Mouse (Mus musculus) left cerebral cortex, adult 8-10 months (tissue): ENCODE data around the gene Slc38a4. TPM values are rescaled to one million over a fixed set of nuclear protein-coding genes. Genes with fewer than 3 reads are reported as not detected.

Experiments used
- DNase-seq, 2 experiments: peaks; one replicate each; pipeline ENCODE4 v3.0.0; 2022; ENCODE audit warnings: low spot score in 2 of 2
- total RNA-seq, 4 experiments: library from RNA; stranded (reverse); gene quantifications; 2 replicates each; pipeline ENCODE4 v1.2.4; 2022

Slc38a4 gene
- 1 to 10 TPM in 1 of 4 experiments, under 1 TPM in 3; 0.58 to 1.3 (median 0.89) TPM for total RNA-seq

DNA sequence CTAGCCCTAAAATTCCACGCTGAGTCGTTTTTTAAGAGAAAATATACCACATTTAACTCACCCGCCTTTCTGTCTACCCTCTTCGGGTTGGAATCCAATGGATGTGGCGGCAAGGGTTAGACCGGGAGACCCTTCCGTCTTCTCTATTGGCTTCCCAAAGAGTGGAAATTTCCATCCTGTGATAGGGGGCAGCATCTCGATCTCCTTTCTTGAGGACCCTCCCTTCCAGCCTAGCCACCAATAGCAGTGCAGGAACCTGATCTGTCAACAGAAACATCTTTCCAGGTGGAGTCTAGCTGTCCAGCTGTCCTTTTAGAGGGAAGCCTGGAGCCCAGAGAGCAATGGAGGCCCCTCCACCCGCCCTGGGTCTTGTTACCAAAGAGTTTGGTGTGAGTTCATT lies at the start of gene Slc38a4:
Slc38a4 (minus strand) TSS at position 163 of the 400 bp plus-strand sequence.
- no peak for DNase-seq

GRCm38 (mm10) chr15:97104889-97105391 lies 49.2 kb upstream of the Slc38a4 start:
- no peak for DNase-seq

- no peak for DNase-seq
Measured at GRCm38 (mm10) chr15:97104048-97104447, 48.3 kb upstream of the Slc38a4 start.

DNA sequence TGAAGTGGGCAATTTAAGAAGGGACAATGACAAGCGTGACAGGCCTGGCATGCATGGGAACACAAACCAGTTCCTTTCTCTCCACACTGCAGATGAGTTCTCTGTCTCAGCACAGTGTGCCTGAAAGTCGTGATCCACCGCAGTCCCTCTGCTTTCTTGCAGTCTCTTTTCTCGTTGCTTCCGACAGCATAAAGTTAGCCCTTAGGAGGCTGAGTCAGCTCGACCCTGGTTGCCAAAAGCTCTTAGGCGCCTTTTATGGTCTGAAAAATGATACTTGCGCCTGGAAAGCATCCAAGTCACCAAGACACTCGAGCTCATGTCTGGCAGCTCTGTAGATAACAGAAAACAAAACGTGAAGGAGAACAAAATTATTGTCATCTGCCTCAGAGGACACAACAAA lies 47.1 kb upstream of the Slc38a4 start:
- no peak for DNase-seq

- no peak for DNase-seq
Measured at GRCm38 (mm10) chr15:97102181-97102580, 46.4 kb upstream of the Slc38a4 start.

DNA sequence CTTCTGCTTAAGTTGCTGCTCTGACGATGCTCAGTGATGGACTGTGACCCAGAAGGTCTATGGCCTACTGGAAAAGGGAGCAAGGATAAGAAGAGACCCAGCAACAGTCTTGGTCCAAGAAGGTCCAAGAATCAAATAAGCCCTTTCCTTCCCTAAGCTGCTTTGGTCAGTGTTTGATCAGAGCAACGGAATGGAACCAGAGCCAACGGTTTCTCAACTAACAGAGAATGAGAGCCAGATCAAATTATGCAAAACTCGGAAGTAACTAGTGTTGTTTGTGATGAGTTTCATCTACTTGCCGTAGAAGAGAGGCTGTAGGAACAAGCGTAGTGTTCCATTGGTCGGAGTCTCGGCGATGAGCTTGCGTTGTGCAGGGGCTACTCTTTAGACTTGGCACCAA lies 43.3 kb upstream of the Slc38a4 start:
- DNase-seq, result no peak

GRCm38 (mm10) chr15:97097548-97097947 lies 41.8 kb upstream of the Slc38a4 start:
- DNase-seq, result no peak

DNA sequence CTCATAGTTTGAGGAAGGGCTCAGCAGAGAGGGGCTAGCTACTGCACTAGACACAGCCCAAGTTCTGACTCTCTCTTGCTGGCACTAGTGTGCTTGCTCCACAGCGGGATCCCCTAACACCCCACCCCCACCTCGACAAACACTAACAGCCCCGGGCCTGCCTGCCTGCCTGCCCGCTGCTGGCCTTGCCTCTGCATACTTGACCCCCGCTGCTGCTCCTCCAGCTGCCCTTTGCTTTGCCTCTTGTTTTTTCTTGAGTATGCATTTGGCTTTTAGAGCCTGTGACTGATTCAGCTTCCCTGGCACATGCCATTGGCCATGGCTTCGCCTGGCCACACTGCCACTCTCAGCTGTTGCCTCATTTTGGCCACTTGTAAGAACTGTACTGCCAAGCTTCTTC lies 33.8 kb upstream of the Slc38a4 start:
- no peak for DNase-seq

DNA sequence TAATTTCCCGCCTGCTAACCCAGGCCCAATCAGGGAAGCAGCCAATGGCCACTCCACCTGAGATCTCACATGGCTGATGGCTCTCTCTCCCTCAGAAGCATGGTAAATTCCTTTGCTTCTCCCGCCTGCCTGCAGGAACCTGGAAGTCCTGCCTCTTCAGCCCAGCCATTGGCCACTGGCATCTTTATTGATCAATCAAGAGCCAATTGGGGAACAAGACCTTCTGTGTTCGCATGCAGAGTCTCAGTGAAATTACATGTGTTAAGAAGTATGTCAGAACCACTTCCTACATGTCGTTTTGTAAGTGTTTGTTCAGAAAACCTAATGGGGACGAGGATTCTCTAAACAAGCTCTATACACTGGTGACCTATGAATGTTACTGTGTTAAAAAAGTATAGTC lies 30.1 kb upstream of the Slc38a4 start:
- no peak for DNase-seq

GRCm38 (mm10) chr15:97077665-97078064 lies 21.9 kb upstream of the Slc38a4 start:
- no peak for DNase-seq

- DNase-seq, result no peak
Measured at GRCm38 (mm10) chr15:97076092-97076491, 20.3 kb upstream of the Slc38a4 start.

- no peak for DNase-seq
Measured at GRCm38 (mm10) chr15:97075240-97075639, 19.5 kb upstream of the Slc38a4 start.

GRCm38 (mm10) chr15:97072859-97073826 lies 17.4 kb upstream of the Slc38a4 start:
- no peak for DNase-seq

DNA sequence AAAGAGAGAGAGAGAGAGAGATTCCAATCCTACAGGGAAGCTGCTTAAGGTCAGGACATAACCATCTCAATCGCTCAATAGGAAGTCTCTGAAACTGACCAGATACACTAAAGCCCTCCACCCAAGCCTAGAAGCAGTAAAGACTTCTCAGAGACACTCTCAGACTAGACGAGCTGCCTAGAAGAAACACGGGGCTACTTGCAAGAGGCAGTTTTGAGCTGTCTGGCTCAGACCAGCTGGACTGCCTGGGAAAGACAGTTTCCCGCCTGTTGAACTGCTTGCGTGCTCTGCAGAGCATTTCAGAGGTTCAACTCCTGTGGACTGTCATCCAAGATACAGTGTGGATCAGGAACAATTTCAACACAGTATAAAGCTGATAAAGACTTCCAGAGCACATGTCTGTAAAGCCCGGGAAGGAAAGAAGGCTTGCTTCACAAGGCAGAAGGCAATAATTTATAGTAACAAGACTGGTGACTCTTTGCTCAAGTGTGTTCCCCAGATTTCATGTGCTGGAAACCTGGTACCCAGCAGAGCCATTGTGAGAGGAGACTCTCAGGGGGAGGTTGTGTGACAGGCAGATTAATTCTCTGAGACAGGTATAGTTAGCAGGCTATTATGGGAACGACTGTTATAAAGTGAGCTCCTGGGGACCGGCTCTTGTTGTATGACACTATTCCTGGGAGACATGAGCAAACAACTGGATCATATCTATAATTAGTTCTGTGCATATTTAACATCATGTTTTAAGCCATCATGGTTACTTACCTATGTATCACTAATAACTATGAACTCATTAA lies 11.8 kb upstream of the Slc38a4 start:
- no peak for DNase-seq

DNA sequence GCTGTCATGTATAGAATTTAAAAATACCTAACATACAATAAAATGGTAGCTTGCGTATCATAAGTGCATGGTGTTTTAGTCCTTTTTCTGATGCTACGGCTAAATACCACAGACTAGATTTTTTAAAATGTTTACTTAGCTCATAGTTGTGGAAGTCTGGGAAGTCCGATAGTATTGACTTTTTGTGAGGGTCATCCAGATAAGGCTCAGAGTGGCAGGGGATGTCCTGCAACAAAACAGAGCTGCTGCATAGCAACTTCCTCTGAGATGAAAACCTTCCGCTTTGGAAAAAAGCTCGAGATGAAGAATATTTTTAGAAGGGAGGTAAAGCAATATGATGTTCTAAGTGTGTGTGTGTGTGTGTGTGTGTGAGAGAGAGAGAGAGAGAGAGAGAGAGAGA lies 11.2 kb upstream of the Slc38a4 start:
- no peak for DNase-seq

DNA sequence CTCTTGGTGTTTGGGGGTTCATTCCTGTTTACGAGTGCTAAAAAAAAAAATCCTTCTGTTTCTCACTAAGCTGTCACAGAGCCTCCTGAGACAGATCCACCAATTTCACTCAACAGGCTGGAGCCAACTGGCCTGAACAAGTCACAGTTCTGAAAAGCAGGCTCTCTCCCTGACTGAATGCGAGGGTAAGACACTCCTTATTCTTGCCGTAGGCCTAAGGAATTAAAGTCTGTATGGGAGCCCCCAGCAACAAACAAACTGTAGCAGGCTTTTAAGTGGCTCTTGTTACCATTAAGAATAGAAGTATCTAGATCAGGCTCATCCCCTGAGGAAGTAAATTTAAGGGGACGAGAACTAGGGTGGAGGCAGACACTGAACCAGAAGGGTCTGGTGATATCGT lies 7.5 kb upstream of the Slc38a4 start:
- DNase-seq, result no peak

- DNase-seq, result no peak
Measured at GRCm38 (mm10) chr15:97060973-97061372, 5.2 kb upstream of the Slc38a4 start.

DNA sequence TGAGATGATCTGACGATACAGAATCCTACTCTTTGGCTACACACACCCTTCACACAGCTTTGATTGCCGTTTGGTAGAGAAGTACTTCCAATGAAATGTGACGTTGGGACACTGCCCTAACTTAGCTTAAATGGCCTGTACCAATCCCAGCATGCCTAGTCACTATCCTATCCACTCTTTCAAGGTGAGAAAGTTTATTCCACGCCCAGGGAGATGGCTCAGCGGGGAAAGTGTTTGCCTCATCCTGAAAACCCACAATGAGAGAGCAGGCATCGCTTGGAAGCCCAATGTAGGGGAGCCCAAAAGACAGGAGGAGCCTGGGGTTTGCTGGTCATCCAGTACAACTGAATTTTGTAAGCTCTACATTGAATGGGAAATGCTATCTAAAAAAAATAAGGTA lies 4.8 kb upstream of the Slc38a4 start:
- no peak for DNase-seq

GRCm38 (mm10) chr15:97060102-97060501 lies 4.3 kb upstream of the Slc38a4 start:
- DNase-seq, result no peak

- no peak for DNase-seq
Measured at GRCm38 (mm10) chr15:97059071-97060041, 3.6 kb upstream of the Slc38a4 start.
